Mouse (Mus musculus) midbrain, embryonic 14.5 days (tissue): ENCODE results near the gene Kctd2. TPM values are rescaled to one million over a fixed set of nuclear protein-coding genes. Genes with fewer than 3 reads are reported as not detected.
A peak's percentile ranks its signal among the peaks of the same experiment; 100 is the strongest.

Source experiments
- ATAC-seq: fragments of 200-750 bp; cut with Nextera tagmentation; 2 replicates; pipeline ENCODE4 v1.8.0; 2017; ENCODE audit warnings: moderate number of reproducible peaks, moderate library complexity; ENCODE audit not compliant: low FRiP score, low TSS enrichment
- DNase-seq: peaks from one replicate; pipeline ENCODE4 v3.0.0-alpha.2; 2015
- H3K27ac ChIP-seq: fragments of 300-500 bp; sonication (generic); replicated peaks from 2 replicates; pipeline ENCODE4 v1.5.1; 2014; ENCODE audit warnings: mild to moderate bottlenecking, low read depth, low read length, moderate library complexity
- H3K27me3 ChIP-seq: fragments of 300-500 bp; sonication (generic); 2 replicates; pipeline ENCODE4 v1.6.1; 2014; ENCODE audit warnings: low read length, control low read depth, mixed read lengths; ENCODE audit not compliant: control insufficient read depth, insufficient read depth
- H3K36me3 ChIP-seq: fragments of 300-500 bp; sonication (generic); 2 replicates; pipeline ENCODE4 v1.6.1; 2014; ENCODE audit warnings: low read length, control low read depth; ENCODE audit not compliant: control insufficient read depth, insufficient read depth
- H3K4me1 ChIP-seq: fragments of 300-500 bp; sonication (generic); 2 replicates; pipeline ENCODE4 v1.6.1; 2014; ENCODE audit warnings: mild to moderate bottlenecking, antibody characterized with exemption, low read length, control low read depth; ENCODE audit not compliant: control insufficient read depth, insufficient read depth
- H3K4me2 ChIP-seq: fragments of 300-500 bp; sonication (generic); 2 replicates; pipeline ENCODE4 v1.6.1; 2014; ENCODE audit warnings: mild to moderate bottlenecking, low read length, moderate library complexity
- H3K4me3 ChIP-seq: fragments of 300-500 bp; sonication (generic); replicated peaks from 2 replicates; pipeline ENCODE4 v1.5.1; 2014; ENCODE audit warnings: low read depth, low read length
- H3K9ac ChIP-seq: fragments of 300-500 bp; sonication (generic); replicated peaks from 2 replicates; pipeline ENCODE4 v1.6.1; 2014; ENCODE audit warnings: mild to moderate bottlenecking, low read length, moderate library complexity
- H3K9me3 ChIP-seq: fragments of 300-500 bp; sonication (generic); 2 replicates; pipeline ENCODE4 v1.6.1; 2016; ENCODE audit warnings: low read length, control low read depth, mixed read lengths; ENCODE audit not compliant: control insufficient read depth
- WGBS: fragments of 180-500 bp; shearing (Covaris S2); extraction: QIAGEN DNeasy Blood & Tissue Kit; methylation state at CpG from one replicate; pipeline ENCODE4 v1.1.7; 2014; 5-methylcytosine and 5-hydroxymethylcytosine counted together
- polyA plus RNA-seq: library from polyadenylated mRNA; unstranded; fragments of >200 nt; fragmentation: Nextera tagmentation; extraction: Ambion mirVana; gene quantifications from 2 replicates; pipeline ENCODE4 v1.2.1, GENCODE M21; 2014

The Kctd2 gene
- polyA plus RNA-seq, 1 experiment from 2014 or later = 37.3 TPM

DNA sequence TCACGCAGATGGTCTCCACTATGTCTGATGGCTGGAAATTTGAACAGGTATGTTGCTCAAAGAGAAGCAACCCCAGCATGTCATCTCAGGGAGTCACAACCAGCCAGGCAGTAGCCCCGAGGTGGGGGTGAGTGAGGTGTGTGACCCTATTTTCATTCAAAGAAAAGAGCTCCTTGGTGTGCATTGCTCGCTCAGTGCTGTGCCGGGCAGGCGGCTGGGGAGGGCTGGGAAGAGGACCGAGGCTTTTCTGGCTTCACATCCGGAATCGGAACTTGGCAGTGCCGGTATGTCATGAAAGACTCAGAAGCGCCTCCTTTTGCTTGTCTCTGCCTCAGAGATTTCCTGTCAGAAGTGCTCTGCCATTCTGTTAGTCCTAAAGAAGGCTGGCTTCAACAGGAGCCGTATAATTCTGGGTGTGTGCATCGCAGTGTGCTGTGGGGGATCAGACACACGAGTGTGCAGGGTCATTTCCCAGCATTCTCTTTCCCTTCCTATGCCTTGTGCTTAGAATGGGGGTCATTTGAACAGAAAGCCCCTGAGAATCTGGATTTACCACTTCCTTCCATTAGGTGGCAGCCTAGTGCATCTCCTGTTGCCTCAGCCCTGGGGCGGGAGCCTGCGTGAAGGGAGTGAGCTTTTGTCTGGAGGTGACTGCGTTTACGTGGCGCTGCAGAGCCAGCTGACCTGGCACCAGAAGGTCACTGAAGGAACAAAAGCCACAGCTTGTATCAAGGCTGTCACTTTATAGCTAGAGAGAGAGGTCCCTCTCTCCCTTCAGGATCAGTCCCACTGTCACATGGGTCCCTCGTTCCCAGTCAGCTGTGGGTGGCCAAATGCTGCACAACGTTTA is 7.8 kb downstream of the Kctd2 start:
- Histone ChIP-seq H3K27me3 (no peaks in the 10 kb centered on the region), H3K4me2 (peak overlapping the region; percentile 41), H3K9me3 (no peaks in the 10 kb centered on the region), H3K4me3 (0 out of 2 replicates have a peak overlapping the region, but pooled peaks have one; percentile 13), H3K9ac (peak overlapping the region; percentile 23; the same call in 1 of the 2 replicates), H3K36me3 (peaks cover 80% of the 10 kb centered on the region), H3K27ac (peak overlapping the region; percentile 75), H3K4me1 (no peaks in the 10 kb centered on the region)
- WGBS = 36% methylated on average over 20 of the region's 20 CpGs
- ATAC-seq (peak; percentile 48; the same call in 1 of the 2 replicates), DNase-seq (peak; percentile 92)

DNA sequence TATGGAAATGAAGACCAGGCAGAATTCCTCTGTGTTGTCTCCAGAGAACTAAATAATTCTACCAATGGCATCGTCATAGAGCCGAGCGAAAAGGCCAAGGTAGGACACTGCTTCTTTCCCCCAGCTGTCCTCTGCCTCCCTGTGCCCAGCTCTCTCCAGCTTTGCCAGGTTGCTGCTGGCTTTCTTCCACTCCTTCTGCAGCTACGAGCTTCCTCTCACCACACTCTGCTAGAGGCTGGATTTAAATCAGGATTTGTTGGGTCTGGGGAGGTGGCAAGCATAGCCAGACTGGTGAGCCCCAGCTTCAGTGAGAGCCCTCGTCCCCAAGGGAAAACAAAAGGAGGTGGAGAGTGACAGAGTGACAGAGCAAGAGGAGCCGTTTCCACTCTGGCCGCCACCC is 9.4 kb downstream of the Kctd2 start:
- H3K27me3 ChIP-seq = no peaks in the 10 kb centered on the region
- no peaks in the 10 kb centered on the region for H3K9me3 ChIP-seq
- H3K36me3 ChIP-seq = peaks cover 76% of the 10 kb centered on the region
- ATAC-seq (no peak), DNase-seq (no peak)
- H3K4me3 ChIP-seq = no peak overlapping the region
- H3K27ac ChIP-seq = no peak overlapping the region
- no peaks in the 10 kb centered on the region for H3K4me1 ChIP-seq
- WGBS = 94% methylated on average over 7 of the region's 7 CpGs
- H3K9ac ChIP-seq = no peak overlapping the region
- no peak overlapping the region for H3K4me2 ChIP-seq

- Histone ChIP-seq H3K9ac (no peak overlapping the region), H3K4me2 (no peak overlapping the region), H3K27me3 (no peaks in the 10 kb centered on the region), H3K27ac (no peak overlapping the region), H3K36me3 (peaks cover 64% of the 10 kb centered on the region), H3K4me3 (no peak overlapping the region), H3K4me1 (peaks cover 3% of the 10 kb centered on the region; the same call in 1 of the 2 replicates), H3K9me3 (no peaks in the 10 kb centered on the region)
- ATAC-seq (no peak), DNase-seq (no peak)
- WGBS = 95% methylated on average over 6 of the region's 6 CpGs
These were observed 10.6 kb downstream of the Kctd2 start for GRCm38 (mm10) chr11:115430561-115430960.

DNA sequence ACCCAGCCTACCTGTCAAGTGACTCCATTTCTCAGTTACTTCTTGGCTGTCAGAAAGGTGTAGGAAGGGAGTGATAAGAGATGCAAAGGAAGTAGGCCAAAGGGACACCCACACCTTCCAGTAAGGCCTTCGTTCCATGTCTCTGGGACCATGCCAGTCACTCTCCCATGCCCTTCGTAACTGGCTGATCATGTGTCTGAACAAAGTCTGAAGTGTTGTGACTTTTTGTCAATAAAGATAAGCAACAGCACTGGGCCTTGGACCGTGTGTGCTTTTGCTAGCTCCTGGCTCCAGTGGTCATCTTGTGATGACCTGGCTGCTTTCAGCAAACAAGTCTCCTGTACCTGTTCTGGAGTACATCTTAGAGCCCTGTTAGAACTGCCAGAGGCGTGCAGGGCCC is 12.9 kb downstream of the Kctd2 start:
- H3K27me3 ChIP-seq = no peaks in the 10 kb centered on the region
- no peak overlapping the region for H3K4me2 ChIP-seq
- ATAC-seq = no peak
- no peak overlapping the region for H3K27ac ChIP-seq
- WGBS = 86% methylated on average over 4 of the region's 4 CpGs
- no peak overlapping the region for H3K4me3 ChIP-seq
- H3K36me3 ChIP-seq = peaks cover 44% of the 10 kb centered on the region
- no peak overlapping the region for H3K9ac ChIP-seq
- no peaks in the 10 kb centered on the region for H3K9me3 ChIP-seq
- H3K4me1 ChIP-seq = peaks cover 11% of the 10 kb centered on the region; the same call in 1 of the 2 replicates
- DNase-seq = no peak

DNA sequence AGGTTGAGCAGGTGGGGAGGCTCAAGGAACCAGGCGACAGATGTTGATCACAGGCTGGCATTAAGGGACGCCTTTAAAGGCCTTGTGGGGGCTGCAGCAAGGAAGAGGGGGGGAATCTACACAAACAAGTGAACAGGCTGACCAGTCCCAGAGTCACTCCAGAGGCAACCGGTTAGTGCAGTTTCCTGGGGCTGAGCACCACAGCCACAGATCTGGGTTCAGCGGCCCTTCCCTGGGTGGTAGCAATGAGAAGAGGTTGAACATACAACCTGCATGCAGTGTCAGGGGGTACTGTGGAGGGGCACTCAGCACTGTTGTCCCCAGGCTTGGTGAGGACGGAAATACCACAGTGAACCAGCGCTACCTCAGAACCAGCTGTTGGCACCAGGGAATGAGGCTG is 13.4 kb downstream of the Kctd2 start:
- ATAC-seq (no peak), DNase-seq (no peak)
- 81% methylated on average over 6 of the region's 6 CpGs for WGBS
- Histone ChIP-seq H3K4me1 (peaks cover 11% of the 10 kb centered on the region; the same call in 1 of the 2 replicates), H3K36me3 (peaks cover 44% of the 10 kb centered on the region), H3K4me2 (no peak overlapping the region), H3K4me3 (no peak overlapping the region), H3K27ac (no peak overlapping the region), H3K27me3 (no peaks in the 10 kb centered on the region), H3K9ac (no peak overlapping the region), H3K9me3 (no peaks in the 10 kb centered on the region)

DNA sequence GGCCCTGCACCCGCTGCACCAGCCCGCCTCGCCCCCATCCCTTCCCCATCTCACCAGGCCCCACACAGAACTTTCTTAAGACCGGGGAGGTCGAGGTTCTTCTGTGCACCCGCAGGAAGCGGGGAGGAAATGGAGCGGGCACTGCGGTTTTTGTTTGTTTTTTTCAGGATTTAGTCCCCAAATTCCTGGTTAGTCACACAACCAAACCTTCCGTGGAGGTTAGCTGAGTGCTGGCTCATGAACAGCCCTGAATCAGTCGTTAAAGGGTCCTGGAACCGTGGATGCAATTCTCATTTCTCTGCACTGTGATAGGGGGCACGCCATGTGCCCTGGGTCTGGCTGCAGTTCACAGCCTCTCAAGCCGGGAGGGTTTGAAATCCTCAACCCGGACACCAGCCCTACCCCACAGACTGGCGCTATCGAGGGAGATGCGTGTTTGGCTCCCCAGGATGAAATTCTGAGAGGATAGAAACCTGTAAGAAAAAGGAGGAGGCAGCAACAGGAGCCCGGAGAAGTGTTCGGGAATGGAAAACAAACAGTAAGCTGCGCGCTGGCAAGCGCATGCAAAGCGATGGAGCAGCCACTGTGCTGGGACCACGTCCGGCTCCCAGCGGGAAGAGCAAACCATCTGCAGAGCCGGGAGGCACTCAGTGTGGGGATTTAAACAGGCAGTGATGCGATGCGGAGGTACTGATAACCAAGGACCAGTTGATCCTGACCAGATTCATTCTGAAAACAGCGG is 15.8 kb downstream of the Kctd2 start:
- 5% methylated on average over 31 of the region's 31 CpGs for WGBS
- Histone ChIP-seq H3K4me2 (peak overlapping the region; percentile 57), H3K36me3 (peaks cover 24% of the 10 kb centered on the region), H3K4me1 (peaks cover 11% of the 10 kb centered on the region; the same call in 1 of the 2 replicates), H3K9me3 (no peaks in the 10 kb centered on the region), H3K27me3 (no peaks in the 10 kb centered on the region), H3K27ac (no peak overlapping the region), H3K4me3 (peak overlapping the region; percentile 26), H3K9ac (peak overlapping the region; percentile 28; the same call in 1 of the 2 replicates)
- peak; percentile 76 for DNase-seq
- no peak for ATAC-seq

DNA sequence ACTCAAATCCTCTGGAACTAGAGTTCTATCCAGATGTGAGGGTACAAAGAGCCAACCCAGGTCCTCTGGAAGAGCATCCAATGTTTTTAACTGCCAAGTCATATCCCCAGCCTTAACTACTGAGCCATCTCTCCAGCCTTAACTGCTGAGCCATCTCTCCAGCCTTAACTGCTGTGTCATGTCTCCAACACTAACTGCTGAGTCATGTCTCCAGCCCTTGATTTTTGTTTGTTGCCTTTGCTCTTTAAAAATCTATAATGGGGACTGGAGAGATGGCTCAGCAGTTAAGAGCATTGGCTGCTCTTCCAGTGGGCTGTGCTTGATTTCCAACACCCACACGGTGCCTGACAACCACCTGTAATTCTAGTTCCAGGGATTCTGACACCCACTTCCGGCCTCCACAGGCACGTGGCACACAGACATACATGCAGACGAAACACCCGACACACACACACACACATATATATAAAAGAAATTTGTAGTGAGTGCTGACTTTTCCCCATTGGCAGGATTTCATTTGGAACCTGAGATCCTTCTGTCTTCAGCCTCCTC is 17.7 kb downstream of the Kctd2 start:
- Histone ChIP-seq H3K9me3 (no peaks in the 10 kb centered on the region), H3K36me3 (peaks cover 5% of the 10 kb centered on the region), H3K27ac (no peak overlapping the region), H3K4me3 (no peak overlapping the region), H3K4me1 (peaks cover 11% of the 10 kb centered on the region; the same call in 1 of the 2 replicates), H3K27me3 (no peaks in the 10 kb centered on the region), H3K4me2 (no peak overlapping the region), H3K9ac (no peak overlapping the region)
- ATAC-seq (no peak), DNase-seq (no peak)
- WGBS = 78% methylated on average over 5 of the region's 5 CpGs

DNA sequence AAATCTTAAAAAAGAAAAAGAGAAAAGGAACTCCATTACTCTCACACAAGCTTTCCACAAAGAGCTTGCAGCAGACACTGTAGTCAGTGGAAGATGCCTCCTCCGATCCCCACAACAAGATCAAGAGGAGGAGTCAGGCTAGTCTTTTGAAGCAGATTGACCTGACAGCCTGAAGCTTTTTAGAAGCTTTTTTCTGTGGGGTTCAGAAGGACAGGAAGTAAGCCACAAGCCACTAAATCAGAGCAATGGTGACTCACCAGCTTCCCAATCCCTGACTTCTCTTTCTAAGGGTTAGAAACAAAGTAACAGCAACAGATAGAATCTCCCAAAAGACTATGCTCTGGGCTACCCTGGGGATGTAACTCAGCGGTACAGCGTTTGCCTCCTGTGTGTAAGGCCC is 19.4 kb downstream of the Kctd2 start:
- WGBS = 90% methylated on average over 3 of the region's 3 CpGs
- ATAC-seq (no peak), DNase-seq (no peak)
- peaks cover 11% of the 10 kb centered on the region; the same call in 1 of the 2 replicates for H3K4me1 ChIP-seq
- no peaks in the 10 kb centered on the region for H3K36me3 ChIP-seq
- H3K27ac ChIP-seq = no peak overlapping the region
- no peak overlapping the region for H3K9ac ChIP-seq
- no peaks in the 10 kb centered on the region for H3K27me3 ChIP-seq
- no peaks in the 10 kb centered on the region for H3K9me3 ChIP-seq
- H3K4me3 ChIP-seq = no peak overlapping the region
- no peak overlapping the region for H3K4me2 ChIP-seq
